Mouse (Mus musculus): ENCODE data around the gene Hoxa10.

- TF ChIP-seq CTCF (IDR thresholded peaks at IDR 0.05; ENCODE audit: low read depth, low read length) (no peak), POLR2A (IDR thresholded peaks at IDR 0.05; ENCODE audit: borderline replicate concordance, low read depth, low read length) (no peak)
Observed at GRCm38 (mm10) chr6:52185222-52185621, 55.4 kb downstream of the Hoxa10 start.

All from bone marrow macrophage, adult 2 months (primary cell).